Mouse (Mus musculus) stomach, embryonic 15.5 days (tissue): ENCODE measurements around the gene Psmc3ip. TPM values are rescaled to one million over a fixed set of nuclear protein-coding genes. Genes with fewer than 3 reads are reported as not detected.

Experiments
- ATAC-seq: fragments of 200-750 bp; cut with Nextera tagmentation; 2 replicates; pipeline ENCODE4 v1.8.0; 2017; ENCODE audit warnings: low read depth, moderate number of reproducible peaks, moderate TSS enrichment; ENCODE audit not compliant: insufficient read depth, low FRiP score
- H3K27ac ChIP-seq: fragments of 300-500 bp; sonication (generic); 2 replicates; pipeline ENCODE4 v1.5.1; 2015; ENCODE audit warnings: mild to moderate bottlenecking, inconsistent platforms
- H3K27me3 ChIP-seq: fragments of 300-500 bp; sonication (generic); replicated peaks from 2 replicates; pipeline ENCODE4 v1.6.1; 2015; ENCODE audit warnings: inconsistent platforms
- H3K36me3 ChIP-seq: fragments of 300-500 bp; sonication (generic); 2 replicates; pipeline ENCODE4 v1.6.1; 2015; ENCODE audit warnings: inconsistent platforms
- H3K4me1 ChIP-seq: fragments of 300-500 bp; sonication (generic); 2 replicates; pipeline ENCODE4 v1.6.1; 2015; ENCODE audit warnings: inconsistent platforms
- H3K4me2 ChIP-seq: fragments of 300-500 bp; sonication (generic); 2 replicates; pipeline ENCODE4 v1.6.1; 2015; ENCODE audit warnings: mild to moderate bottlenecking, inconsistent platforms
- H3K4me3 ChIP-seq: fragments of 300-500 bp; sonication (generic); replicated peaks from 2 replicates; pipeline ENCODE4 v1.5.1; 2015; ENCODE audit warnings: inconsistent platforms
- H3K9ac ChIP-seq: fragments of 300-500 bp; sonication (generic); 2 replicates; pipeline ENCODE4 v1.6.1; 2015; ENCODE audit warnings: inconsistent platforms
- H3K9me3 ChIP-seq: fragments of 300-500 bp; sonication (generic); 2 replicates; pipeline ENCODE4 v1.6.1; 2016; ENCODE audit warnings: inconsistent platforms
- WGBS: fragments of 180-500 bp; shearing (Covaris S2); methylation state at CpG from one replicate; pipeline ENCODE4 v1.1.7; 2015; 5-methylcytosine and 5-hydroxymethylcytosine counted together
- polyA plus RNA-seq: library from polyadenylated mRNA; unstranded; fragments of >200 nt; fragmentation: Nextera tagmentation; extraction: Ambion mirVana; gene quantifications from 2 replicates; pipeline ENCODE4 v1.2.1, GENCODE M21; 2015

Gene Psmc3ip
- polyA plus RNA-seq, 1 experiment from 2014 or later: 26.9 TPM

- H3K27ac ChIP-seq: peak overlapping the region; percentile 87
- no peak overlapping the region for H3K4me2 ChIP-seq
- peaks cover 4% of the 10 kb centered on the region for H3K36me3 ChIP-seq
- 90% methylated on average over 18 of the region's 18 CpGs for WGBS
- H3K27me3 ChIP-seq: peaks cover 4% of the 10 kb centered on the region; the same call in 1 of the 2 replicates
- H3K4me3 ChIP-seq: no peak overlapping the region
- no peak for ATAC-seq
- H3K9ac ChIP-seq: no peak overlapping the region; the same call in 1 of the 2 replicates
- no peaks in the 10 kb centered on the region for H3K9me3 ChIP-seq
- H3K4me1 ChIP-seq: peaks cover 44% of the 10 kb centered on the region
Measured at GRCm38 (mm10) chr11:101085617-101086322, 9.5 kb downstream of the Psmc3ip start.

GRCm38 (mm10) chr11:101084811-101085210 lies 10.4 kb downstream of the Psmc3ip start:
- no peak overlapping the region for H3K9ac ChIP-seq
- ATAC-seq: no peak
- H3K27me3 ChIP-seq: peaks cover 12% of the 10 kb centered on the region
- peaks cover 45% of the 10 kb centered on the region for H3K4me1 ChIP-seq
- H3K4me3 ChIP-seq: no peak overlapping the region
- H3K36me3 ChIP-seq: peaks cover 4% of the 10 kb centered on the region
- H3K4me2 ChIP-seq: no peak overlapping the region
- H3K9me3 ChIP-seq: no peaks in the 10 kb centered on the region
- 90% methylated on average over 12 of the region's 12 CpGs for WGBS
- H3K27ac ChIP-seq: no peak overlapping the region

GRCm38 (mm10) chr11:101084246-101084645 lies 11.0 kb downstream of the Psmc3ip start:
- ATAC-seq: no peak
- peaks cover 18% of the 10 kb centered on the region for H3K27me3 ChIP-seq
- no peaks in the 10 kb centered on the region for H3K9me3 ChIP-seq
- H3K36me3 ChIP-seq: peaks cover 3% of the 10 kb centered on the region; the same call in 1 of the 2 replicates
- no peak overlapping the region for H3K4me2 ChIP-seq
- H3K4me3 ChIP-seq: no peak overlapping the region
- no peak overlapping the region for H3K9ac ChIP-seq
- WGBS: 83% methylated on average over 14 of the region's 14 CpGs
- H3K27ac ChIP-seq: no peak overlapping the region
- peaks cover 50% of the 10 kb centered on the region for H3K4me1 ChIP-seq

- 0 out of 2 replicates have a peak, but pooled peaks have one; percentile 2 for ATAC-seq
- Histone ChIP-seq H3K9me3 (no peaks in the 10 kb centered on the region), H3K27me3 (peaks cover 29% of the 10 kb centered on the region), H3K9ac (peak overlapping the region; percentile 89), H3K4me3 (peak overlapping the region; percentile 88), H3K4me2 (peak overlapping the region; percentile 84), H3K27ac (peak overlapping the region; percentile 92), H3K36me3 (no peaks in the 10 kb centered on the region), H3K4me1 (peaks cover 47% of the 10 kb centered on the region)
- 31% methylated on average over 19 of the region's 19 CpGs for WGBS
Measured at GRCm38 (mm10) chr11:101083083-101083697, 12.0 kb downstream of the Psmc3ip start.

- Histone ChIP-seq H3K4me3 (peak within 1 kb of the TSS; percentile 88), H3K9ac (peak within 1 kb of the TSS; percentile 89), H3K9me3 (no peaks in the 10 kb centered on the region), H3K27ac (peak within 1 kb of the TSS; percentile 92), H3K27me3 (peaks cover 36% of the 10 kb centered on the region), H3K36me3 (no peaks in the 10 kb centered on the region), H3K4me2 (peak within 1 kb of the TSS; percentile 84), H3K4me1 (peaks cover 39% of the 10 kb centered on the region)
- ATAC-seq: peak; percentile 84
- 0% methylated on average over 51 of the region's 51 CpGs for WGBS
Measured at GRCm38 (mm10) chr11:101082208-101083082, 12.8 kb downstream of the Psmc3ip start, which contains the start of gene Coasy. Gene Coasy (plus strand): TSS chr11:101082565.

- Histone ChIP-seq H3K27me3 (peaks cover 43% of the 10 kb centered on the region), H3K27ac (peak overlapping the region; percentile 92), H3K4me3 (peak overlapping the region; percentile 88), H3K36me3 (no peaks in the 10 kb centered on the region), H3K4me2 (peak overlapping the region; percentile 84), H3K4me1 (peaks cover 36% of the 10 kb centered on the region), H3K9me3 (no peaks in the 10 kb centered on the region), H3K9ac (peak overlapping the region; percentile 37; the same call in 1 of the 2 replicates)
- ATAC-seq: no peak
- 6% methylated on average over 10 of the region's 10 CpGs for WGBS
Measured at GRCm38 (mm10) chr11:101081659-101082058, 13.6 kb downstream of the Psmc3ip start.

GRCm38 (mm10) chr11:101080421-101080820 lies 14.8 kb downstream of the Psmc3ip start:
- H3K27me3 ChIP-seq: peaks cover 43% of the 10 kb centered on the region
- ATAC-seq: no peak
- WGBS: 68% methylated on average over 5 of the region's 5 CpGs

GRCm38 (mm10) chr11:101079746-101080145 lies 15.5 kb downstream of the Psmc3ip start:
- Histone ChIP-seq H3K27me3 (peaks cover 43% of the 10 kb centered on the region), H3K4me1 (peaks cover 23% of the 10 kb centered on the region), H3K9ac (no peak overlapping the region), H3K4me2 (peak overlapping the region; percentile 37), H3K27ac (no peak overlapping the region), H3K9me3 (no peaks in the 10 kb centered on the region), H3K4me3 (peak overlapping the region; percentile 17), H3K36me3 (no peaks in the 10 kb centered on the region)
- ATAC-seq: no peak
- 4% methylated on average over 27 of the region's 27 CpGs for WGBS

More at GRCm38 (mm10) chr11:101080421-101080820, 14.8 kb downstream of the Psmc3ip start:
- no peak overlapping the region for H3K4me2 ChIP-seq
- H3K36me3 ChIP-seq: no peaks in the 10 kb centered on the region
- H3K9ac ChIP-seq: no peak overlapping the region
- H3K4me3 ChIP-seq: no peak overlapping the region
- no peaks in the 10 kb centered on the region for H3K9me3 ChIP-seq
- H3K4me1 ChIP-seq: peaks cover 23% of the 10 kb centered on the region
- no peak overlapping the region for H3K27ac ChIP-seq

GRCm38 (mm10) chr11:101078121-101078520 lies 17.1 kb downstream of the Psmc3ip start, which contains the start of gene Hsd17b1:
Gene Hsd17b1 (plus strand): TSS chr11:101078411.
- Histone ChIP-seq H3K4me3 (peak within 1 kb of the TSS; percentile 17; the same call in 1 of the 2 replicates), H3K4me2 (no peak within 1 kb of the TSS), H3K9me3 (no peaks in the 10 kb centered on the region), H3K27ac (no peak within 1 kb of the TSS), H3K36me3 (no peaks in the 10 kb centered on the region), H3K4me1 (peaks cover 17% of the 10 kb centered on the region), H3K9ac (no peak within 1 kb of the TSS), H3K27me3 (peaks cover 43% of the 10 kb centered on the region)
- no peak for ATAC-seq
- whole genome bisulfite sequencing: 77% methylated on average over 9 of the region's 9 CpGs

- Histone ChIP-seq H3K4me2 (no peak overlapping the region), H3K9me3 (no peaks in the 10 kb centered on the region), H3K9ac (no peak overlapping the region), H3K36me3 (no peaks in the 10 kb centered on the region; the same call in 1 of the 2 replicates), H3K4me1 (peaks cover 13% of the 10 kb centered on the region), H3K27me3 (peaks cover 2% of the 10 kb centered on the region; the same call in 1 of the 2 replicates), H3K27ac (no peak overlapping the region), H3K4me3 (no peak overlapping the region)
- WGBS: 73% methylated on average over 14 of the region's 14 CpGs
- ATAC-seq: no peak
Measured at GRCm38 (mm10) chr11:101071810-101072428, 23.3 kb downstream of the Psmc3ip start.

- no peak overlapping the region for H3K27ac ChIP-seq
- H3K4me2 ChIP-seq: no peak overlapping the region
- no peak overlapping the region for H3K9ac ChIP-seq
- 72% methylated on average over 6 of the region's 6 CpGs for WGBS
- H3K4me1 ChIP-seq: peaks cover 21% of the 10 kb centered on the region
- no peak for ATAC-seq
- no peaks in the 10 kb centered on the region; the same call in 1 of the 2 replicates for H3K36me3 ChIP-seq
- H3K9me3 ChIP-seq: no peaks in the 10 kb centered on the region
- no peaks in the 10 kb centered on the region for H3K27me3 ChIP-seq
- 0 out of 2 replicates have a peak overlapping the region, but pooled peaks have one; percentile 81 for H3K4me3 ChIP-seq
Measured at GRCm38 (mm10) chr11:101070987-101071386, 24.2 kb downstream of the Psmc3ip start.
